Mouse (Mus musculus) spleen, adult 2 months (tissue): Measurements from ENCODE around the gene Whamm.

Experiments
- CTCF ChIP-seq: fragments of 200-500 bp; IDR thresholded peaks from 2 replicates; pipeline ENCODE4 v1.5.1; 2011; ENCODE audit warnings: mild to moderate bottlenecking, inconsistent platforms; ENCODE audit not compliant: insufficient read depth, insufficient read length, insufficient replicate concordance; ENCODE audit errors: extremely low read depth
- POLR2A ChIP-seq: fragments of 200-500 bp; IDR thresholded peaks from 2 replicates; pipeline ENCODE4 v1.6.1; 2011; ENCODE audit warnings: low read depth, low read length, inconsistent platforms

GRCm38 (mm10) chr7:81604991-81605390, 33.9 kb downstream of the Whamm start:
- TF ChIP-seq CTCF (no peak), POLR2A (no peak)
